Mouse (Mus musculus): ENCODE measurements around the gene Mdfi.

The Mdfi gene

DNA sequence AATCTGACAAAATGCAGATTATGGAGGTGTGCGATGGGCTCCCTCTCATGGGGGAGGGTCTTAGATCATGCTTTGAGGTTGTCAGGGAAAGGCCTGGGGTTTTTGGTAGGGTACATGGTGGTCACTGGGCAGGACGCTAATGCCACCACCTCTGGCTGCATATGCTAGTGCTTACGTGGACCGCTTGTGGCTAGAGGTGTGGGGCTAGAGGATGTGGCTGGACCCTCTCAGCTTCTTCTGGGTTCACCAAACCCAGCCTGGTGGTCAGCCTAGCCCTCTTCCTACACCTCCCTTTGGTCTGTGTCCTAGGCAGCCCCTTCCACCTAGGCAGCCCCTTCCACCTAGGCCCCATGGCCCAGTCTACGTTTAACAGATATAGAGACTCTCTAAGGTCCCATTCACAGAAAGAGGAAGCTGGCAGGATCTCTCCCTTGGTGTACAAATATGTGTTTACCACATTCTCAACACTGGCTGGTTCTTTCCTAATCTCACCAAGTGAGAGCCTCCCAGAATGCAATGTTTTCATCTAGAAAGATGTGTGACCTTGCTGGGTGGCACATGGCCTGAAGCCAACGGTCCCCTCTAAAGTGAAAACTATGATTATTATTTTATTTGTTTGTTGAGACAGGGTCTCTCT is 68.0 kb downstream of the Mdfi start:
- DNase-seq (ENCODE audit: low read depth, low spot score) = no peak

DNA sequence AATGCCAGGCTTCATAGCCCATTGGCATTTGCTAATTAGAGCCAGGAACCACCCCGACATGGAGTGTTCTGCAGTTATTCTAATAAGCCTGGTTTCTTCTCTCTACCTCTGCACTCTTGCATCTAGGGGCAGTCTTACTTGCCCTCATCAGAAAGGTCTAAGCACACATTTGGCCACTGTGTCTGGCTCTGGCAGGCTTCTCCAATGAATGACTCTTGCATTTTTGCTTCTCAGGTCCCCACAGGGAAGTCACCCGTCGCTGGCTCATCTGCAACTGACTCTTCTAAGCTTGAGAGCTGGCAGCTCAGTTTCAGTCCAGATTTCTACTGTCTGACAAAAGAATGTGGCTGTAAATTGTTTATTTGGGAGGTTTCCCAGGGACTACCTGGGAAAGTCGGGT is 68.5 kb downstream of the Mdfi start:
- no peak for DNase-seq (ENCODE audit: low read depth, low spot score)
